Mouse (Mus musculus): Measurements from ENCODE around the gene Vsnl1. TPM values are rescaled to one million over a fixed set of nuclear protein-coding genes. Genes with fewer than 3 reads are reported as not detected.

Gene Vsnl1
- polyA plus RNA-seq, 1 experiment from 2014 or later: 22.3 TPM

GRCm38 (mm10) chr12:11306753-11307645, 129.4 kb downstream of the Vsnl1 start:
- 90% methylated on average over 8 of the region's 8 CpGs for WGBS
- Histone ChIP-seq H3K4me1 (no peaks in the 10 kb centered on the region), H3K4me3 (no peak overlapping the region), H3K27me3 (ENCODE audit: insufficient read depth, poor library complexity, severe bottlenecking) (no peaks in the 10 kb centered on the region), H3K36me3 (peaks cover 73% of the 10 kb centered on the region), H3K27ac (no peak overlapping the region), H3K9me3 (no peaks in the 10 kb centered on the region)
- DNase-seq (ENCODE audit: low spot score): no peak

GRCm38 (mm10) chr12:11300858-11301257, 135.6 kb downstream of the Vsnl1 start:
- no peak for DNase-seq (ENCODE audit: low spot score)
- H3K4me3 ChIP-seq: no peak overlapping the region
- WGBS: 95% methylated on average over 1 of the region's 1 CpGs

GRCm38 (mm10) chr12:11286382-11286781, 150.0 kb downstream of the Vsnl1 start:
- Histone ChIP-seq H3K27ac (no peak overlapping the region), H3K36me3 (peaks cover 90% of the 10 kb centered on the region)
- 79% methylated on average over 2 of the region's 2 CpGs for WGBS

More at GRCm38 (mm10) chr12:11300858-11301257, 135.6 kb downstream of the Vsnl1 start:
- no peak overlapping the region for H3K27ac ChIP-seq
- H3K27me3 ChIP-seq (ENCODE audit: insufficient read depth, poor library complexity, severe bottlenecking): no peaks in the 10 kb centered on the region
- H3K4me1 ChIP-seq: no peaks in the 10 kb centered on the region
- no peaks in the 10 kb centered on the region for H3K9me3 ChIP-seq
- peaks cover 79% of the 10 kb centered on the region for H3K36me3 ChIP-seq

GRCm38 (mm10) chr12:11281584-11281983, 154.8 kb downstream of the Vsnl1 start:
- DNase-seq (ENCODE audit: low spot score): no peak
- Histone ChIP-seq H3K4me3 (no peak overlapping the region), H3K36me3 (peaks cover 88% of the 10 kb centered on the region), H3K27me3 (ENCODE audit: insufficient read depth, poor library complexity, severe bottlenecking) (no peaks in the 10 kb centered on the region), H3K9me3 (no peaks in the 10 kb centered on the region), H3K4me1 (no peaks in the 10 kb centered on the region), H3K27ac (no peak overlapping the region)
- WGBS: 90% methylated on average over 2 of the region's 2 CpGs

More at GRCm38 (mm10) chr12:11286382-11286781, 150.0 kb downstream of the Vsnl1 start:
- Histone ChIP-seq H3K4me1 (no peaks in the 10 kb centered on the region), H3K4me3 (no peak overlapping the region), H3K27me3 (ENCODE audit: insufficient read depth, poor library complexity, severe bottlenecking) (no peaks in the 10 kb centered on the region), H3K9me3 (no peaks in the 10 kb centered on the region)
- no peak for DNase-seq (ENCODE audit: low spot score)

GRCm38 (mm10) chr12:11279886-11280285, 156.5 kb downstream of the Vsnl1 start:
- no peak overlapping the region for H3K27ac ChIP-seq
- 89% methylated on average over 3 of the region's 3 CpGs for WGBS

GRCm38 (mm10) chr12:11277207-11277606, 159.2 kb downstream of the Vsnl1 start:
- WGBS: 94% methylated on average over 6 of the region's 6 CpGs
- Histone ChIP-seq H3K27ac (no peak overlapping the region), H3K4me3 (no peak overlapping the region), H3K36me3 (peaks cover 82% of the 10 kb centered on the region), H3K4me1 (no peaks in the 10 kb centered on the region), H3K27me3 (ENCODE audit: insufficient read depth, poor library complexity, severe bottlenecking) (no peaks in the 10 kb centered on the region), H3K9me3 (no peaks in the 10 kb centered on the region)
- DNase-seq (ENCODE audit: low spot score): no peak

More at GRCm38 (mm10) chr12:11279886-11280285, 156.5 kb downstream of the Vsnl1 start:
- Histone ChIP-seq H3K27me3 (ENCODE audit: insufficient read depth, poor library complexity, severe bottlenecking) (no peaks in the 10 kb centered on the region), H3K4me1 (no peaks in the 10 kb centered on the region), H3K9me3 (no peaks in the 10 kb centered on the region), H3K4me3 (no peak overlapping the region), H3K36me3 (peaks cover 78% of the 10 kb centered on the region)
- DNase-seq (ENCODE audit: low spot score): no peak

GRCm38 (mm10) chr12:11276632-11277031, 159.8 kb downstream of the Vsnl1 start:
- 95% methylated on average over 2 of the region's 2 CpGs for WGBS
- Histone ChIP-seq H3K27me3 (ENCODE audit: insufficient read depth, poor library complexity, severe bottlenecking) (no peaks in the 10 kb centered on the region), H3K36me3 (peaks cover 78% of the 10 kb centered on the region)

More at GRCm38 (mm10) chr12:11276632-11277031, 159.8 kb downstream of the Vsnl1 start:
- Histone ChIP-seq H3K27ac (no peak overlapping the region), H3K4me1 (no peaks in the 10 kb centered on the region), H3K9me3 (no peaks in the 10 kb centered on the region), H3K4me3 (no peak overlapping the region)
- no peak for DNase-seq (ENCODE audit: low spot score)

Small RNAs within 50 kb of the gene (microRNA-seq; reads per million reads assigned to microRNA genes)
- not detected for gene Mir7675

Other genes starting within 250 kb of the Vsnl1 start
- gene Msgn1, start 227.6 kb downstream of the Vsnl1 start, polyA plus RNA-seq (2016; fragmentation: Nextera tagmentation; extraction: Ambion mirVana): not detected in 2 replicates
- gene Gen1, start 170.8 kb downstream of the Vsnl1 start, polyA plus RNA-seq (2016; fragmentation: Nextera tagmentation; extraction: Ambion mirVana): 11.0 and 13.5 TPM in 2 replicates
- gene Smc6, start 170.7 kb downstream of the Vsnl1 start, polyA plus RNA-seq (2016; fragmentation: Nextera tagmentation; extraction: Ambion mirVana): 112 and 114 TPM in 2 replicates
- 0.30 and 0.33 TPM in 2 replicates for gene Rad51ap2, start 19.5 kb upstream of the Vsnl1 start, polyA plus RNA-seq (2016; fragmentation: Nextera tagmentation; extraction: Ambion mirVana)

Measured in heart, embryonic 10.5 days (tissue).